Mouse (Mus musculus): ENCODE data around the gene Aldh16a1.

- TF ChIP-seq CTCF (IDR thresholded peaks at IDR 0.05; ENCODE audit: borderline replicate concordance, insufficient read depth, low read length) (no peak), POLR2A (IDR thresholded peaks at IDR 0.05; ENCODE audit: low read depth, low read length) (no peak)
Measured at GRCm38 (mm10) chr7:45138403-45138802, 16.0 kb downstream of the Aldh16a1 start.
